Mouse (Mus musculus) heart, embryonic 11.5 days (tissue): ENCODE data around the gene Gpr176. TPM values are rescaled to one million over a fixed set of nuclear protein-coding genes. Genes with fewer than 3 reads are reported as not detected.

ENCODE experiments used
- ATAC-seq: fragments of 200-750 bp; cut with Nextera tagmentation; replicated peaks from 2 replicates; pipeline ENCODE4 v1.8.0; 2017; ENCODE audit warnings: moderate library complexity; ENCODE audit not compliant: insufficient number of reproducible peaks, low FRiP score, low TSS enrichment
- H3K27ac ChIP-seq: fragments of 300-500 bp; sonication (generic); 2 replicates; pipeline ENCODE4 v1.5.1; 2014; ENCODE audit warnings: mild to moderate bottlenecking, low read depth, low read length
- H3K27me3 ChIP-seq: fragments of 300-500 bp; sonication (generic); 2 replicates; pipeline ENCODE4 v1.6.1; 2014; ENCODE audit warnings: mild to moderate bottlenecking, low read length, mixed read lengths; ENCODE audit not compliant: control insufficient read depth, insufficient read depth
- H3K36me3 ChIP-seq: fragments of 300-500 bp; sonication (generic); 2 replicates; pipeline ENCODE4 v1.6.1; 2014; ENCODE audit warnings: mild to moderate bottlenecking, low read length, moderate library complexity, mixed read lengths; ENCODE audit not compliant: control insufficient read depth, insufficient read depth
- H3K4me1 ChIP-seq: fragments of 300-500 bp; sonication (generic); 2 replicates; pipeline ENCODE4 v1.6.1; 2014; ENCODE audit warnings: low read length; ENCODE audit not compliant: control insufficient read depth, insufficient read depth
- H3K4me2 ChIP-seq: fragments of 300-500 bp; sonication (generic); 2 replicates; pipeline ENCODE4 v1.6.1; 2014; ENCODE audit warnings: mild to moderate bottlenecking, moderate library complexity
- H3K4me3 ChIP-seq: fragments of 300-500 bp; sonication (generic); 2 replicates; pipeline ENCODE4 v1.5.1; 2014; ENCODE audit warnings: low read depth, low read length
- H3K9ac ChIP-seq: fragments of 300-500 bp; sonication (generic); 2 replicates; pipeline ENCODE4 v1.6.1; 2014; ENCODE audit warnings: mild to moderate bottlenecking, low read depth, low read length, moderate library complexity
- H3K9me3 ChIP-seq: fragments of 300-500 bp; sonication (generic); replicated peaks from 2 replicates; pipeline ENCODE4 v1.6.1; 2016; ENCODE audit warnings: low read length; ENCODE audit not compliant: control insufficient read depth
- WGBS: fragments of 180-500 bp; shearing (Covaris S2); extraction: QIAGEN DNeasy Blood & Tissue Kit; methylation state at CpG from one replicate; pipeline ENCODE4 v1.1.7; 2014; ENCODE audit not compliant: insufficient replicate concordance; 5-methylcytosine and 5-hydroxymethylcytosine counted together
- polyA plus RNA-seq: library from polyadenylated mRNA; unstranded; fragments of >200 nt; fragmentation: Nextera tagmentation; extraction: Ambion mirVana; gene quantifications from 2 replicates; pipeline ENCODE4 v1.2.1, GENCODE M21; 2014

The Gpr176 gene
- polyA plus RNA-seq, 1 experiment from 2014 or later, result not detected

DNA sequence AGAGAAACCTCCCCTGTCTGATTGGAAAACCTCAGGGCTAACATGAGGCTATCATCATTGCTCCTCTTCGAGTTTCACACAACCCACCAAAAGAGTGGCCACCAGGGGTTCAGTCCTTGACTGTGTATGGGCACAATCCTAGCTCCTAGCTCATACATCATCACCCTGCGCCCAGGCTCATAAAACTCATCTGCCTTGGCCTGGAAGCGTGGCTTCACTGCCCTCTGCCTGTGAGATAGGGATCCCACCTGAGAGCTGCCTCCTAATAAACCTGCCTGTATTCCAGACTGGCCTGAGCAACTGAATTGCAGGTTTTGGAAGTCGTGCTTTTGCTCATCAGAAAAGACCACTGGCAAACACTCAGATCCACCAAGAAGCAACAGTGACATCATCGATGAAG is 10.2 kb upstream of the Gpr176 start:
- H3K4me1 ChIP-seq, result no peaks in the 10 kb centered on the region
- H3K27ac ChIP-seq, result no peak overlapping the region
- WGBS, result 67% methylated on average over 5 of the region's 5 CpGs

DNA sequence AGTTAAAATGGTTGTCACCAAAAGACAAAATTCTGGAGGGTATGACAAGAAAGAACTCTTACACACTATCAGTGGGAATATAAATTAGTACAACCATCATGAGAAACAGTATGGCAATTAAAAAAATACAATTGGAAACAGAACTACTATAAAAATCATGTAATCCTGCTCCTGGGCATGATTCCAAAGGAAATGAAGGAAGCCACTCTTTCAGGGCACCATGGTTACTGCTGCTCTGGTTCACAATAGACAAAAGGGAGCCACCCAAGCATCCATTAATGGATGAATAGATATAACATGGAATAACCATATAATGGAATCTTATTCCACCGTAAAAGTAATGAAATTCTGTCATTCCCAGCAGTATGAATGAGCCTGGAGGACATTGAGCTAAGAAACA is 6.5 kb upstream of the Gpr176 start:
- Histone ChIP-seq H3K9me3 (no peaks in the 10 kb centered on the region), H3K4me2 (no peak overlapping the region), H3K27ac (no peak overlapping the region), H3K4me1 (no peaks in the 10 kb centered on the region), H3K36me3 (no peaks in the 10 kb centered on the region), H3K4me3 (no peak overlapping the region), H3K9ac (no peak overlapping the region), H3K27me3 (peaks cover 2% of the 10 kb centered on the region)
- no peak for ATAC-seq
- WGBS, result 59% methylated on average over 1 of the region's 1 CpGs

More for the DNA sequence above, 10.2 kb upstream of the Gpr176 start:
- Histone ChIP-seq H3K27me3 (no peaks in the 10 kb centered on the region), H3K4me3 (no peak overlapping the region), H3K9ac (no peak overlapping the region), H3K9me3 (no peaks in the 10 kb centered on the region), H3K36me3 (no peaks in the 10 kb centered on the region), H3K4me2 (no peak overlapping the region)
- no peak for ATAC-seq

DNA sequence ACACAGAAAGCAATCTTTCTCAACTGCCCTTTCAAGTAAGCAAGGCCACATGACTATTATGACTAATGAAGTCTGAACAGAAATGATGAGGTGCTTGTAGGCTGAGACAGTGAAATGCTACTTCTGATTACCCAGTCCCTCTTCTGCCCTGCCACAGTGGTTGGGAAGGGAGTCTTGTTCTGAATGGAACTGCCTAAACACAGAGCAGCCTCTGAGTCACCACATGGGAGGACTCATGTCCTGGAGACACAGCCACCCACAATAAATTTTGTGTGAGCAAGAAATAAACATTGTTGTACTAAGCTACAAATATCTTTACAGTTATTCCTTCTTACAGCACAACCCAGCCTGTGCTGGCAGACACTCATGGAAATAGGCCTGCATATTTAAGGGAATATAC is 2.7 kb upstream of the Gpr176 start:
- no peak overlapping the region for H3K27ac ChIP-seq
- ATAC-seq, result no peak
- peaks cover 5% of the 10 kb centered on the region for H3K4me1 ChIP-seq
- no peaks in the 10 kb centered on the region for H3K9me3 ChIP-seq
- H3K36me3 ChIP-seq, result no peaks in the 10 kb centered on the region
- H3K4me2 ChIP-seq, result no peak overlapping the region
- no peak overlapping the region for H3K4me3 ChIP-seq
- peaks cover 22% of the 10 kb centered on the region for H3K27me3 ChIP-seq
- H3K9ac ChIP-seq, result no peak overlapping the region

DNA sequence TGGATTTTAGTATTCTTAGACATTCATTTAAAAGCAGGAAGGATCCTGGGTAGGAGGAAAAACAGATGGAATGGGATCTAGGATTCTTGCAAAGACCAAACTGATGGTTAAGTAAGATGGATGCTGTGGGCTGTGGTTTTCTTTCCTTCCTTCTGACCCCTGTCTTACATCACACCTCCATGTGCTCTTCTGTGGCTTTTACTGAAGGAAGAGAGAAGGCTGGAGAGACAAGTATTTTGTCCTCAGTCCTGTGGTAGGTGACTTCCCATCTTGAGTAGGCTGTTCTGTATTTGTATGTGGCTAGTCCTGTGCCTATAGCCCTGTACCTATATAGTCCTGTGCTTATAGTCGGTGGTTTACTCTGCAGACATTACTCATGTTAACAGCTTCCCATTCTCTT is 2.3 kb upstream of the Gpr176 start:
- Histone ChIP-seq H3K27me3 (peaks cover 24% of the 10 kb centered on the region), H3K36me3 (no peaks in the 10 kb centered on the region), H3K9ac (no peak overlapping the region), H3K9me3 (no peaks in the 10 kb centered on the region), H3K4me2 (no peak overlapping the region), H3K4me1 (peaks cover 5% of the 10 kb centered on the region), H3K4me3 (no peak overlapping the region), H3K27ac (no peak overlapping the region)
- no peak for ATAC-seq
- WGBS, result 74% methylated on average over 1 of the region's 1 CpGs

DNA sequence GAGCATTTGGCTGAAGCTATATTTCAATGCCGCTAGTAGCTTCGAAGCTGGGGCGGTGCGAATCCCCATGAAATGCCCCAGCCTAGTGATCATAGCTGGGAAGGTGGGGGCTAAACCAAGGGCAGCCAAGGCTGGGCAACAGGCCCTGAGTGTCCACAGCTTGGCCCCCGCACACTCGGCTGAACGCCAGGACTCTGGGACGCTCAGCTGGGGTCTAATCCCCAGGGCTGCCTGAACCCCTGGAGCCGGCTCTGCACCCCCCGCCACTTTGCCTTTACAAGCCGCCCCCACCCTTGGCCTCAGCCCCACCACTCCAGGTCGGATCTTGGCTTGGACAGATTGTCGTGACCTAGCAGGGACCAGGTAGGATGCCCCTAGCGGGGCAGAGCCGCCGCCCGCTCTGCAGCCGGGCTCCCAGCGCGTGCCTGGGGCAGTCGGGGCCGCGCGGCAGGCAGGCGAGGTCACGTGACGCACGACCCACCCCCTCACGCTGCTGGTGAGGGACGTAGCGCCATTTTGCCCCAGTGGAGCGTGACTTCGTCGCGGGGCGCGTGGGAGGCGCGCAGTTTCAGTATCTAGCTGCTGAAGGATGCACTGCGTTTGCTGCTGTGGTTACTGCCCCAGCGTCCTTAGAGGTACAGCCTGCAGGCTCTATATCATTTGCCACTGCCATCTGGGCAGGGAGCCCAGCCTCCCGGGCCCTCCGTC is 507 bp upstream of the Gpr176 start:
- Histone ChIP-seq H3K4me1 (peaks cover 5% of the 10 kb centered on the region), H3K27me3 (peaks cover 34% of the 10 kb centered on the region)
- ATAC-seq, result peak; percentile 79

DNA sequence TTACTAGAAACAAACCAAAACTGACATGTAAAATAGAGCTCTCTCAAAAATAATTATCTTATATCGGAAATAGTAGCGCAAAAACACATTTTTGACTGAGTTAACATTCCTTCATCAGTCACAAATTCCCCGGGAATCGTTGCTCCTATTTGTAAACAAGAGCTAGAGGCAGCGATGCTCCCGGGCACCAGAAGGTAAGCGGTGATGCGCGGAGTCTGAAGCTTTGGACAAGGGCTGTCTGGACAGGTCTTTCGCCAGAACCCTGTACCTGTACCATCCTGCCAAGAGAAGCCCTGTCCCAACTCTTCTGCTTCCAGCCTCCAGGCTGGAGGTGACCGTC is 688 bp downstream of the Gpr176 start:
- Histone ChIP-seq H3K27ac (no peak overlapping the region), H3K4me3 (peak overlapping the region; percentile 50), H3K4me2 (peak overlapping the region; percentile 95), H3K9me3 (no peaks in the 10 kb centered on the region), H3K27me3 (peaks cover 34% of the 10 kb centered on the region), H3K9ac (no peak overlapping the region), H3K4me1 (peaks cover 5% of the 10 kb centered on the region), H3K36me3 (no peaks in the 10 kb centered on the region)
- no peak for ATAC-seq
- WGBS, result 12% methylated on average over 11 of the region's 11 CpGs

More for the DNA sequence above, 507 bp upstream of the Gpr176 start:
- H3K27ac ChIP-seq, result no peak overlapping the region
- H3K4me3 ChIP-seq, result peak overlapping the region; percentile 50
- no peaks in the 10 kb centered on the region for H3K9me3 ChIP-seq
- 3% methylated on average over 40 of the region's 43 CpGs for WGBS
- H3K4me2 ChIP-seq, result peak overlapping the region; percentile 95
- peak overlapping the region; percentile 39 for H3K9ac ChIP-seq
- no peaks in the 10 kb centered on the region for H3K36me3 ChIP-seq

DNA sequence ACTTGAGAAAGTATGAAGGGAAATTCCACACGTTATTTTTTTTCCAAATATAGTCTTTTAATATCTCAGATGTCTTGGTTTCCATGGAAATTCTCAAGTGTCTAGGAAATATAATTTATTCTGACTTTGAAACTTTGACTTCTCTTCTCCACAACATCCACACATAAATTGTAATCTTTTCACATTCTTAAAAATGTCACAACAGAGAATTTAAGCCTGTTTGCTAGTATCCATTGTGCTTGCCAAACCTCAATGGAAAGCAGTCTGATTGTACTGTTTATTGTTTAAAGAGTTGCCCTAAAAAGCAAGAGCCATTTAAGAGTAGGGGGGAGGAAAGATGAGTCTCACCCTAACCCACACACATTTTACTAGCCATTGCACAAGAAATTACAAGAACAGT is 1.4 kb downstream of the Gpr176 start:
- Histone ChIP-seq H3K9ac (no peak overlapping the region), H3K4me2 (no peak overlapping the region), H3K9me3 (no peaks in the 10 kb centered on the region), H3K4me1 (peaks cover 5% of the 10 kb centered on the region), H3K4me3 (no peak overlapping the region), H3K36me3 (no peaks in the 10 kb centered on the region), H3K27me3 (peaks cover 34% of the 10 kb centered on the region), H3K27ac (no peak overlapping the region)
- ATAC-seq, result no peak
- 43% methylated on average over 1 of the region's 1 CpGs for WGBS

DNA sequence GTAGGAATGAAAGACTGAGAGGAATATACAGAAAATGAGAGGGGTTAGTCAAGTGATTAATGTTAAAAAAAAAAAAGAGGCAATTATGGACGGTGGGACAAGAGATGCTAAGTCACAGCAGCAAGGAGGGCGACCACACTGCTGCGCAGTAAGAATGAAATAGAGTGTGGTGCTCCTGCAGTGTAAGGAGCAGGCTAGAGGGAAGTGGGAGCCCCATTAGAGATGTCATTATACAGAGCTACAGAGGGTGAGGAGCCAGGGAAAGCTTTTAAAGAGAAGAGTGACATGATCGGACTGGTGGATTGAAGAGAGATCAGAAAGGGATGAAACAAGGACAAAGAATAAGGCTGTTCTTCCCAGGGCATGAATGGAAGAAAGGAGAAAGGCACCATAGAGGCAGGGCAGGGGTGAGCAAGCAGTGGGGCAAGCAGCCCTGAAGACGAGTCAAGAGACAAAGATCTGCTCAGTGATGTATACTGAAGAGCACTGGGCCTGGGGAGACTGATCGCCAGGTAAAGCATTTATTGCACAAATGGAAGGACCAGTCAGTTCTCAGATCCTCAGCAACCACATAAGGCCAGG is 18.0 kb downstream of the Gpr176 start:
- no peak overlapping the region for H3K4me2 ChIP-seq
- H3K36me3 ChIP-seq, result no peaks in the 10 kb centered on the region
- H3K4me3 ChIP-seq, result no peak overlapping the region
- ATAC-seq, result no peak
- 76% methylated on average over 6 of the region's 6 CpGs for WGBS
- H3K27ac ChIP-seq, result no peak overlapping the region
- H3K9me3 ChIP-seq, result no peaks in the 10 kb centered on the region
- H3K4me1 ChIP-seq, result no peaks in the 10 kb centered on the region
- H3K9ac ChIP-seq, result no peak overlapping the region
- no peaks in the 10 kb centered on the region for H3K27me3 ChIP-seq

DNA sequence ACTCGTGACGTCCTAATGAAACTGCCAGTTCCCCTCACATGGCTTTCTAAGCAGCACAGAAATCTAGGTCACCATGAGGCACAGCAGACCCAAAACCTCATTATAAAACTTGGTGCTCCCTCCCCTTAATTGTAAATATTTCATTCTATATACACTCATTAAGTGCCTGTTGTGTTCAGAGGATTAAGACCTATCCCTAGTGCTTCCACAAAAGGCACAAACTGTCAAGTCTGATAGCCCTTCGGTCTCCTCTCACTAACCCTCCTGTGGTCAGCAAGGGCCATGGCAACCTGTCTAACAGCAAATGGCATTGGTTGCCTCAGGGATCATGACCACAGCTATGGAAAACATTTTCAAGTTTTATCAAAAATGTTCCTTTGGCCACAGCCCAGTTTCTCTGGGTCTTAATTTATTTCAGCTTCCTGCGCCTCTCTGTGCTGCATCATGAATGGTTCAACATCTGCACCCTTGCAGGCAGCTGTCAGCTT is 19.3 kb downstream of the Gpr176 start:
- ATAC-seq, result no peak
- Histone ChIP-seq H3K36me3 (no peaks in the 10 kb centered on the region), H3K27me3 (no peaks in the 10 kb centered on the region), H3K4me3 (no peak overlapping the region), H3K27ac (no peak overlapping the region), H3K9ac (no peak overlapping the region), H3K4me1 (no peaks in the 10 kb centered on the region), H3K4me2 (no peak overlapping the region), H3K9me3 (no peaks in the 10 kb centered on the region)
- 78% methylated on average over 4 of the region's 4 CpGs for WGBS
